Mouse (Mus musculus): ENCODE measurements around the gene Olfml3. TPM values are rescaled to one million over a fixed set of nuclear protein-coding genes. Genes with fewer than 3 reads are reported as not detected.

Gene Olfml3
- polyA plus RNA-seq, 1 experiment from 2014 or later, result 79.1 TPM

DNA sequence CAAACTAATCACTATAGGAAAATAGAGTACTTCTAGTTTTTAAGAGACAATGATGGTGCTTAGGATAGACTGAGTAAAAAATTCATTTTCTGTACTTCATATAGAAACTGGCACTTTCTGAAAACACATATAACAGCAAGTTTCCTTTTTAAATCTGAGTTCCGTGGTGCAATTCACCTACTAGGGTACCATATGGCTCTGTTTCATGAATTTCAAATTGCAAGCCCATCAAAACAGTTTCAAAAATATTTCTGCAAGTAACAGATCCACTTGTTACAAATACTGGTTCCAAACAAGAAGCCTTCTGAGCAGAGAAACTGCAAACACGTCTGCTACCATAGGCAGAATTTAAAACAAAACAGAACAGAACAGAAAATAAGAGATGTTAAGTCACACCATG is 13.8 kb upstream of the Olfml3 start:
- 79% methylated on average over 2 of the region's 2 CpGs for WGBS

DNA sequence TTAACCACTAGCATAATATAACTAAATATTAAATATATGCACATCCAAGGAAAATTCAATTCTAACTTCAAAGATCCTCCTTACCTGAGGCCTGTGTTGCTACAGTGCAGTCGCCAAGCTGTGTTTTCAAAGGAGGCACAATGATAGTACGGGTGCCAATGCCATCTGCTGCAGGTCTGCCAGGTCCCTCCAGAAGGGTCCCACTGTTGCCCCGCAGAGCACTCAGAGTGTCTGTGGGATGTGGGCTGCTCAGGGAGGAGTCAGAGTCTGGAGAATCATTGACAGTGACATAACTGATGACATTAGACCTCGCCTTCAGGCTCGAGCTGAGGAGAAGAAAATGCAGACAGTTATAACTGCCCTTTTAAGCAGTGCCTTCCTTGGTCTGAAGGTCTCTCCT is 8.9 kb upstream of the Olfml3 start:
- Histone ChIP-seq H3K9ac (ENCODE audit: low read depth, low read length) (no peak overlapping the region), H3K9me3 (ENCODE audit: control insufficient read depth, low read length) (no peaks in the 10 kb centered on the region), H3K27ac (replicated peaks; ENCODE audit: low read depth, low read length) (no peak overlapping the region), H3K4me3 (ENCODE audit: low read depth, low read length) (no peak overlapping the region), H3K4me1 (ENCODE audit: control insufficient read depth, insufficient read depth, low read length) (no peaks in the 10 kb centered on the region), H3K36me3 (ENCODE audit: control insufficient read depth, insufficient read depth, low read length) (peaks cover 91% of the 10 kb centered on the region), H3K27me3 (replicated peaks; ENCODE audit: control insufficient read depth, insufficient read depth, low read length) (no peaks in the 10 kb centered on the region), H3K4me2 (ENCODE audit: low read depth, low read length) (no peak overlapping the region)
- DNase-seq (ENCODE audit: low spot score) (no peak), ATAC-seq (ENCODE audit: low read depth) (no peak)
- WGBS, result 87% methylated on average over 5 of the region's 5 CpGs

More for the DNA sequence above, 13.8 kb upstream of the Olfml3 start:
- no peak overlapping the region for H3K4me3 ChIP-seq (ENCODE audit: low read depth, low read length)
- H3K27ac ChIP-seq (replicated peaks; ENCODE audit: low read depth, low read length), result no peak overlapping the region
- no peak for ATAC-seq (ENCODE audit: low read depth)
- no peak for DNase-seq (ENCODE audit: low spot score)
- peaks cover 86% of the 10 kb centered on the region for H3K36me3 ChIP-seq (ENCODE audit: control insufficient read depth, insufficient read depth, low read length)
- no peaks in the 10 kb centered on the region for H3K9me3 ChIP-seq (ENCODE audit: control insufficient read depth, low read length)
- H3K4me1 ChIP-seq (ENCODE audit: control insufficient read depth, insufficient read depth, low read length), result no peaks in the 10 kb centered on the region
- H3K4me2 ChIP-seq (ENCODE audit: low read depth, low read length), result no peak overlapping the region
- H3K27me3 ChIP-seq (replicated peaks; ENCODE audit: control insufficient read depth, insufficient read depth, low read length), result no peaks in the 10 kb centered on the region
- no peak overlapping the region for H3K9ac ChIP-seq (ENCODE audit: low read depth, low read length)

DNA sequence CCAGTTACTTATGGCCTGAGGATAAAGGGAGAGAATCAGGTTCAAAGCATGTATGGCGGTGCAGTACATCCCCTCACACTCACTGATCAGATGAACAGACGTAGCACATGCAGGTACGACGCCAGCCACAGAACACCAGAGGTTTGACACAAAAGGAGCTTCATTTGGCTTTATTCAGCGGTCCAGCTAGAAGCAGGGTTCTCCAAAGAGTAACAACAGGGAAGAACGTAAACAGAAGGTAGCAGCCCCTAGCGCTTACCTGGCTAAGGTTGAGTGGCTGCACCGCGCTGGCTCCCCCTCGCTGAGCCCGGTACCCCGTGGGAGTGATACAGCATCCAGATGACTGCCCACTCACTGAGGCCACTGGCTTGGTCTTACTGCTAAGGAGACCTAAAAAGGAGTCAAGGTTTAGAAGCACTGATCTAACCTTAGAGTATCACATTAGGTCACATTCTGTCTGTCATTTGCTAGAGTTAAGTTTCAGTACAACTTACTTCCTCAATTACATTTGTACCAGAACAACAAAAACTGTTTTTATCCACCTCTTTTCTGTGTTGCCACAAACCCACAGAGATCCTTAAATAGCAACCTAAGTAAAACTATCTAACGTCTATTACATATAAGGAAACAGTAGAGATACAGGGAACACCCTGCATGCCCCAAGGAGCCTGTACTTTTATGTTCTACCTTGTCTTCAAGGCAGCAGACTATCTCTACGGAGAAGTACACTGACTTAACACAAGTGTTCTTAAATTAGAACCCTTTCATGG is 7.4 kb upstream of the Olfml3 start:
- Histone ChIP-seq H3K4me2 (ENCODE audit: low read depth, low read length) (no peak overlapping the region), H3K4me3 (ENCODE audit: low read depth, low read length) (no peak overlapping the region), H3K27ac (replicated peaks; ENCODE audit: low read depth, low read length) (no peak overlapping the region), H3K9ac (ENCODE audit: low read depth, low read length) (no peak overlapping the region), H3K9me3 (ENCODE audit: control insufficient read depth, low read length) (no peaks in the 10 kb centered on the region), H3K27me3 (replicated peaks; ENCODE audit: control insufficient read depth, insufficient read depth, low read length) (no peaks in the 10 kb centered on the region), H3K4me1 (ENCODE audit: control insufficient read depth, insufficient read depth, low read length) (no peaks in the 10 kb centered on the region), H3K36me3 (ENCODE audit: control insufficient read depth, insufficient read depth, low read length) (peaks cover 81% of the 10 kb centered on the region)
- ATAC-seq (ENCODE audit: low read depth), result no peak
- DNase-seq (ENCODE audit: low spot score), result no peak
- 92% methylated on average over 14 of the region's 14 CpGs for WGBS

DNA sequence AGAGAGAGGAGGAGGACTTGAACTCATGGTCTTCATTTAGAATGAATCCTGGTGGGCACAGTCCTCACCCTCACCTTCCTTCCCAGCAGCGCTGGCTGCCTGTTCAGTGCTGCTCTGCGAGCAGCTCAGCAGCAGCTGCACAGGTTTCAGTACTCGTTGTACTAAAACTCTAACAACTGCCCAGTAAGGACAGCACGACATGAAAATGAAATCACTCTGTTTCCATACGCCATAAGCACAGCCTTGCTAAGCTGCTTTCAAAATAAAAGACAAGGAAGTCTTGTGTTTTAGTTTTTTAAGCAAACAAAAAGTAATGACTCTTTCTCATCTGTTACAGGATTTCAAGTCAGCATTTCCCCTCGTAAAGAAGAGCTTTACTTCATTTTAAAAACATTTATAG is 5.4 kb upstream of the Olfml3 start:
- no peak overlapping the region for H3K27ac ChIP-seq (replicated peaks; ENCODE audit: low read depth, low read length)
- no peak overlapping the region for H3K4me2 ChIP-seq (ENCODE audit: low read depth, low read length)
- H3K4me3 ChIP-seq (ENCODE audit: low read depth, low read length), result no peak overlapping the region
- no peak for DNase-seq (ENCODE audit: low spot score)
- H3K27me3 ChIP-seq (replicated peaks; ENCODE audit: control insufficient read depth, insufficient read depth, low read length), result no peaks in the 10 kb centered on the region
- H3K36me3 ChIP-seq (ENCODE audit: control insufficient read depth, insufficient read depth, low read length), result peaks cover 62% of the 10 kb centered on the region
- no peak overlapping the region for H3K9ac ChIP-seq (ENCODE audit: low read depth, low read length)
- 84% methylated on average over 6 of the region's 6 CpGs for WGBS
- ATAC-seq (ENCODE audit: low read depth), result no peak
- H3K9me3 ChIP-seq (ENCODE audit: control insufficient read depth, low read length), result no peaks in the 10 kb centered on the region
- peaks cover 5% of the 10 kb centered on the region; the same call in 1 of the 2 replicates for H3K4me1 ChIP-seq (ENCODE audit: control insufficient read depth, insufficient read depth, low read length)

DNA sequence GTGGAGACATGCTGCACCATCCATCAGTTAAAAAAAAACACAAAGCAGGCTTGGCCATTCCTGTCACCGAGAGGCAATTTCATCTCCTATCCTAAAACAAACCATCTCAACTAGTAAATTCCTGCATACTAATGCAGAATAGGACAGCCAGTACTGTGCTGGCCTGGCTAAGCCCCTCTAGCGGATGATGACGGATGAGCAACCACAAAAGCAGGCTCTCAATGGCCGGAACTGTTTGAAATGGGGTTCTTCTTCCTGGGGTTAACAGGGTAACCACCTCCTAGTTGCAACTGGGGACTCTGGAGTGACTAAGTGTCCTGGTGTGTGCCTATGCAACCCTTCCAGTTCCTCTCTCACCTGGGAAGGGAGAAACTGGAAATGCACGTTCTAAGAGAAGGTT is 2.5 kb upstream of the Olfml3 start:
- Histone ChIP-seq H3K4me2 (ENCODE audit: low read depth, low read length) (no peak overlapping the region), H3K27ac (replicated peaks; ENCODE audit: low read depth, low read length) (no peak overlapping the region), H3K4me3 (ENCODE audit: low read depth, low read length) (no peak overlapping the region), H3K9ac (ENCODE audit: low read depth, low read length) (no peak overlapping the region), H3K9me3 (ENCODE audit: control insufficient read depth, low read length) (no peaks in the 10 kb centered on the region), H3K27me3 (replicated peaks; ENCODE audit: control insufficient read depth, insufficient read depth, low read length) (no peaks in the 10 kb centered on the region), H3K4me1 (ENCODE audit: control insufficient read depth, insufficient read depth, low read length) (peaks cover 20% of the 10 kb centered on the region), H3K36me3 (ENCODE audit: control insufficient read depth, insufficient read depth, low read length) (peaks cover 45% of the 10 kb centered on the region)
- ATAC-seq (ENCODE audit: low read depth), result no peak
- no peak for DNase-seq (ENCODE audit: low spot score)
- WGBS, result 51% methylated on average over 5 of the region's 5 CpGs

DNA sequence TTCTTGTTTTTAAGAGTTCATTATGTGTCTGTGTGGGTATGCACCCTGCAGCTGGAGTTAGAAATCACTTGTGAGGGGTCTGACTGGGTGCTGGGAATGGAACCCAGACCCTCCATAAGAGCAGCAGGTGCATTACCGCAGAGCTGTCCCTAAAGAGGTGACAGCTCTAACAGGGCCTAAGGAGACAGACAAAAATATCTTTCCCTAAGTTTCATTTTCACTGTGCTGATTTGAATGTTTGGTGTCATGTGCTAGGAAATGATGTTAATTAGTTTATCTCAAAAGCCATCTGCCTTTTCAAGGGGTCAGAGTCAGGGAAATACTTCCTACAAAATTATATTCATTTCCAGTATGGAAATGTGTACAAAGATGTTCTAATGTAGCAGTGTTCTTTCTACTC is 1.5 kb upstream of the Olfml3 start, which contains the start of gene Gm10964:
TSS of gene Gm10964 (plus strand) at position 38 of the 400 bp plus-strand sequence.
- Histone ChIP-seq H3K4me2 (ENCODE audit: low read depth, low read length) (peak within 1 kb of the TSS; percentile 56), H3K36me3 (ENCODE audit: control insufficient read depth, insufficient read depth, low read length) (peaks cover 34% of the 10 kb centered on the region), H3K9me3 (ENCODE audit: control insufficient read depth, low read length) (no peaks in the 10 kb centered on the region), H3K27me3 (replicated peaks; ENCODE audit: control insufficient read depth, insufficient read depth, low read length) (no peaks in the 10 kb centered on the region), H3K9ac (ENCODE audit: low read depth, low read length) (peak within 1 kb of the TSS; percentile 64), H3K4me3 (ENCODE audit: low read depth, low read length) (peak within 1 kb of the TSS; percentile 48), H3K27ac (replicated peaks; ENCODE audit: low read depth, low read length) (peak within 1 kb of the TSS; percentile 91), H3K4me1 (ENCODE audit: control insufficient read depth, insufficient read depth, low read length) (peaks cover 30% of the 10 kb centered on the region)
- no peak for DNase-seq (ENCODE audit: low spot score)
- 95% methylated on average over 1 of the region's 1 CpGs for WGBS
- no peak for ATAC-seq (ENCODE audit: low read depth)

DNA sequence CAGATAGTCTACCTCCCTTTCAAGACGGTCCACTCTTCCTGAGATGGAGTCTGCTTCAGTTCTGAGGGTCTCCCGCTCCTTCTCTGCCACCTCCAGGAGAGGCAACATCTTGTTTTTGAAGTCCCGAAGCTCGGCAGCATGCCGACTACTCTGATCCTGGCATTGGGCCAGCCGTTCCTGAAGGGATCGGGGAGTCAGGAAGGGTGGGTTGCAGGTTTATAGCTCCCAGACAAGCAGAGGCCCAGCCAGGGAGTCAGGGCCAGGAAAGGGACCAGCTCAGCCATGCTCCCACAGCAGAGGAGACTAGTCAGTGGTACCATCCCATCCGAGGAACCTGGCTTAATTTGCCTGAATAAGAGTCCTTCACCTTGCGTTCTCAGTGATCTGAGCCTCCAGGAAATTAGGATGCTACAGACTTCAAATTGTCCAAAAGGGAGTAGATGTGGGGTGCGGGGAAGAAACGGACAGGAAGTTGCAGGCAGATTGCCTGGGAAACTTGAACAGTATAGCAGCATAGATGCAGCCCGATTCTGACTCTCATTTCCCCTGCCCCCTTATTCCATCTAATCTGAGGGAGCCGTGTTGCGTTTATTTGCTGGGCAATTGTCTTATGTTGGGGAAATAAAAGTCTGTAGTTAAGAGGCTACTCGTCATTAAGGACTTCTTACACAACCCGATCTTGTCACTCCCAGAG is 593 bp downstream of the Olfml3 start:
- ATAC-seq (ENCODE audit: low read depth) (no peak), DNase-seq (ENCODE audit: low spot score) (peak; percentile 72)
- Histone ChIP-seq H3K9me3 (ENCODE audit: control insufficient read depth, low read length) (no peaks in the 10 kb centered on the region), H3K36me3 (ENCODE audit: control insufficient read depth, insufficient read depth, low read length) (peaks cover 17% of the 10 kb centered on the region; the same call in 1 of the 2 replicates), H3K9ac (ENCODE audit: low read depth, low read length) (peak overlapping the region; percentile 64), H3K27ac (replicated peaks; ENCODE audit: low read depth, low read length) (peak overlapping the region; percentile 91), H3K4me3 (ENCODE audit: low read depth, low read length) (peak overlapping the region; percentile 48), H3K4me2 (ENCODE audit: low read depth, low read length) (peak overlapping the region; percentile 56), H3K27me3 (replicated peaks; ENCODE audit: control insufficient read depth, insufficient read depth, low read length) (no peaks in the 10 kb centered on the region), H3K4me1 (ENCODE audit: control insufficient read depth, insufficient read depth, low read length) (peaks cover 47% of the 10 kb centered on the region)
- WGBS, result 23% methylated on average over 16 of the region's 16 CpGs

DNA sequence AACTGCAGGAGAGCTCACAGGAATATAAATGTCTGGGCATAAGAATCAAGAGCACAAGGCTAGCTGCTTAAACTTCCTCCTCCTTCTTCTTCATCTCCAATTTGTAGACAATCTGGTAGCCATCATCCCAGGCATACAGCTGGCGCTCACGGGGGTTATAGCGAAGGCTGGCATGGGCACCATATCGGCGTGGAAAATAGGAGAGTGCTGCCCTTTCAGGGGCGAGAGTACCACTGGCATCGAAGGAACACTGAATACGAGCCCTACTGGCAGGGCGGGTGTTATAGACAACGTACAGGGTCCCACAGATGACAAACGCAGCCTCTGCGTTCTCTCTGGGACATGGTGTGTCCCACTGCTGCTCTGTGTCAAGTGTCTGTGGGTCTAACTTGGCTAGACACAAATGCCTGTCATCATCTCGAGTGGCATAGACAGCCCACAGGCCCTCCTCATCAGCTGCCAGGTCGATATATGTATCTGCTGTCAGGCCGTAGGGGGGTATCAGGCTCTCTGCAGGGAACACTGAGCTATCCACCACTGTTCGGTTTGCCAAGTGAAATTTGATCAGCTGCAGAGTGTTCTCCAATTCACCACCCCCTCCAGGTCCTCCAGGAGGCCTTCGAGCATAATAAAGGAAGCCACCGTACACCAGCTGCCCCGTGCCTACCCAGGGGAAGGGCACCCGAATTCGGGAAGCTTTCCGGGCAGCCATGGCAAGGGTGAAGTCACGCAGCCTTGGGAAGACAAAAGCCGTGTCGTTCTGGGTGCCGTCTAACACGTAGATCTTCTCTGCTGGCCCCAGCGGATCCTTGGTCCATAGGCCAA is 1.8 kb downstream of the Olfml3 start:
- H3K4me2 ChIP-seq (ENCODE audit: low read depth, low read length), result peak overlapping the region; percentile 56
- H3K4me1 ChIP-seq (ENCODE audit: control insufficient read depth, insufficient read depth, low read length), result peaks cover 47% of the 10 kb centered on the region
- 53% methylated on average over 28 of the region's 28 CpGs for WGBS
- no peaks in the 10 kb centered on the region for H3K27me3 ChIP-seq (replicated peaks; ENCODE audit: control insufficient read depth, insufficient read depth, low read length)
- H3K4me3 ChIP-seq (ENCODE audit: low read depth, low read length), result peak overlapping the region; percentile 48
- ATAC-seq (ENCODE audit: low read depth) (no peak), DNase-seq (ENCODE audit: low spot score) (peak; percentile 73)
- H3K9ac ChIP-seq (ENCODE audit: low read depth, low read length), result peak overlapping the region; percentile 64
- peak overlapping the region; percentile 91 for H3K27ac ChIP-seq (replicated peaks; ENCODE audit: low read depth, low read length)
- no peaks in the 10 kb centered on the region for H3K9me3 ChIP-seq (ENCODE audit: control insufficient read depth, low read length)
- peaks cover 9% of the 10 kb centered on the region; the same call in 1 of the 2 replicates for H3K36me3 ChIP-seq (ENCODE audit: control insufficient read depth, insufficient read depth, low read length)

All from embryonic facial prominence, embryonic 14.5 days (tissue).